Mouse (Mus musculus): ENCODE measurements around the gene Bcl11a. TPM values are rescaled to one million over a fixed set of nuclear protein-coding genes. Genes with fewer than 3 reads are reported as not detected.

Bcl11a gene
- total and polyA plus RNA-seq, 3 experiments: 25.4 to 93.2 (median 53.5) TPM

DNA sequence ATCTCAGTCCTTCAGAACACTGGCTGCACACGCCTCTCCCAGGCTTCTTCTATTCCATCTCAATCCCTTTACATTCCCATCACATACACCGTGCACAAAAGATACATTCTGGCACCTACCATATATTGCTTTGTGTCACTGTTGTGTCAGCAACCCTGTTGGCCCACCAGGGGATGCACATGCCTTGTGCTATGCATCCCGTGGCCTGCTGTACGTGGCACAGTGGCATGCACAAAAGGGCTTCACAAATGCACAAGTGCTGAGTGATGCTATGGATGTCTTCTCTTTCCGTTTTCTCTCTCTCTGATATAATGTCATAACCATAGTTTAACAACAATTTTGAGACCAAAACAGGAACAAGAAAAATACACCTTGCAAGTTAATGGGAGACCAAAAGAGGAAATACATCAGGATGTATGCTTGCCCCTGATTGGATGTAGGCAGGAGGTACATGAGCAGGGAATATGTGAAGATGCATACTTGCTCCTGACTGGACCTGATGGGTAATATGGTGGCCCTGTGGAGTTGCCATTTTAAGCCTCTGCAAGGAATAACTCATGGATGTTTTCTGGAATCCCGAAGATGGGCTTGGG, 140.0 kb downstream of the Bcl11a start:
- peaks cover 57% of the 10 kb centered on the region for H3K27me3 ChIP-seq (ENCODE audit: insufficient read depth, low read length)
- no peak overlapping the region for H3K4me3 ChIP-seq (ENCODE audit: low read depth, low read length)
- DNase-seq (ENCODE audit: low spot score) (no peak), ATAC-seq (ENCODE audit: extremely low read depth, insufficient number of reproducible peaks, low FRiP score, poor library complexity, severe bottlenecking) (no peak)
- no peaks in the 10 kb centered on the region for H3K36me3 ChIP-seq (replicated peaks)
- TF ChIP-seq GATA1 (IDR thresholded peaks at IDR 0.05; ENCODE audit: borderline replicate concordance, low read length) (no peak), POLR2AphosphoS5 (IDR thresholded peaks at IDR 0.05; ENCODE audit: insufficient replicate concordance, low read depth, low read length) (no peak), GATA2 (IDR thresholded peaks at IDR 0.05; ENCODE audit: borderline replicate concordance, low read depth, low read length) (no peak), CTCF (IDR thresholded peaks at IDR 0.05; ENCODE audit: low read depth, low read length) (no peak), TAL1 (conservative IDR thresholded peaks at IDR 0.05; ENCODE audit: low read depth, low read length) (no peak)
- H3K4me1 ChIP-seq (ENCODE audit: insufficient read depth, low read depth, low read length): no peaks in the 10 kb centered on the region
- H3K9me3 ChIP-seq (replicated peaks): no peaks in the 10 kb centered on the region

DNA sequence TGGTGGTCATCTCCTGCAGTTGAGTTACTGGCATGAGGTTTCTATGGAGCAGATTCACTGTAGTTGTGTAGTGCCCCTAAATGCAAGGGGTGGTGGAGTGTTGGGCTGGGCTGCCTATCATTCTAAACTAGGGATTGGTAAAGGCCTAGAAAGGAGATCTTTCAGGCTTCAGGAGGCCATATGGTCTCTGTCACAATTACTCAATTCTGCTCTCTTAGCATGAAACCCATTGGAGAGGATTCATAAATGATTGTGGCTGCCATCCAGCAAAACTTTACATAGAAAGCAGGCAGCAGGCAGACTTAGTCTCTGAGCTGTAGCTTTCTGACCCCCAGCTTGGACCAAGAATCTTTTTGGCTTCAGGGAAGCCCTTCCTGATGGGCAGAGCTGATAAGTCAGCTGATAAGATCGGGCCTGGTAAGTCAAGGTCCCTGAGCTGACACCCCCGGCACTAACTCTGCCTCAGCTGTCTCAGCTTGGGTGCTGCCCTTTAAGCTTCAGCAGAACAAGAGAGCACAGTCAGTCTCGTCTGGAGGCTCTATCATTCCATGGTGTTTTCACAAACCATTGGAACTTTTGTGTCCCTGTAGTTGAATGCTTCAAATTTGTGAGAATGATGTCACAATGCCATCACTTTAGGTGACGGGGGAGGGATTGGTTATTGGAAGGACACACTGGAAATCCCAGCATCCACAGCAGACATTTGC, 143.9 kb downstream of the Bcl11a start:
- H3K4me3 ChIP-seq (ENCODE audit: low read depth, low read length): no peak overlapping the region
- no peak for TF ChIP-seq CTCF (IDR thresholded peaks at IDR 0.05; ENCODE audit: low read depth, low read length)
- no peak for TF ChIP-seq GATA1 (IDR thresholded peaks at IDR 0.05; ENCODE audit: borderline replicate concordance, low read length)
- no peak for TF ChIP-seq TAL1 (conservative IDR thresholded peaks at IDR 0.05; ENCODE audit: low read depth, low read length)
- no peak for TF ChIP-seq POLR2AphosphoS5 (IDR thresholded peaks at IDR 0.05; ENCODE audit: insufficient replicate concordance, low read depth, low read length)
- TF ChIP-seq GATA2 (IDR thresholded peaks at IDR 0.05; ENCODE audit: borderline replicate concordance, low read depth, low read length): no peak
- peaks cover 65% of the 10 kb centered on the region for H3K27me3 ChIP-seq (ENCODE audit: insufficient read depth, low read length)
- H3K36me3 ChIP-seq (replicated peaks): no peaks in the 10 kb centered on the region
- ATAC-seq (ENCODE audit: extremely low read depth, insufficient number of reproducible peaks, low FRiP score, poor library complexity, severe bottlenecking) (no peak), DNase-seq (ENCODE audit: low spot score) (no peak)
- no peaks in the 10 kb centered on the region for H3K4me1 ChIP-seq (ENCODE audit: insufficient read depth, low read depth, low read length)
- H3K9me3 ChIP-seq (replicated peaks): no peaks in the 10 kb centered on the region

Other genes with a start within 250 kb of the Bcl11a start
- gene Papolg, start 182.8 kb upstream of the Bcl11a start, total RNA-seq (2014; fragmentation: Nextera tagmentation): 49.4 and 51.7 TPM in 2 replicates
- gene Papolg, start 182.8 kb upstream of the Bcl11a start, total RNA-seq (2017): 25.2 and 29.4 TPM in 2 replicates
- 0.81 and 1.3 TPM in 2 replicates for gene Papolg, start 182.8 kb upstream of the Bcl11a start, polyA plus RNA-seq (2012)
- not detected in 2 replicates for gene A830031A19Rik, start 3.0 kb upstream of the Bcl11a start, total RNA-seq (2014; fragmentation: Nextera tagmentation)
- gene A830031A19Rik, start 3.0 kb upstream of the Bcl11a start, total RNA-seq (2017): 0.16 TPM in 1 of 2 replicates, not detected in the other
- not detected in 2 replicates for gene A830031A19Rik, start 3.0 kb upstream of the Bcl11a start, polyA plus RNA-seq (2012)

All from G1E (cell line).